29 mouse cellular contexts compared by ENCODE assay signal in the genomic region with DNA sequence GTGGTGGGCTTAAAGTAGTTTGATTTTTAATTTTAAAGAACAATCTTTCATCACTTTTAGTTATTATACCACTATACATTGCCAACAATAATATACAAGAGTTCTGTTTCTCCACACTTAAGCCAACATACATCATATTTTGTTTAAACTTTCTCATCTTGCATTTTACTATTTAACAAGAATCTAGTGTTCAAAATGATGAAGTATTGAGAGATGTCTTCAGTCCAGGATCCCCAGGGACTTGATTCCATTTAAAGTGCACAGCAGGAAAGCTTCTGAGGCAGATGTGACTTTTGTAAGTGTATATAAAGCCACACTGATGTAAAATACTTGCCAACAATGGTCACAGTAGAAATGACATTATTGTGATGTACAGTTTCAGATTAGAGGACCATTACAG. TPM values are rescaled to one million over a fixed set of nuclear protein-coding genes. Genes with fewer than 3 reads are reported as not detected.
"Had no signal": no experiment of that assay in that cellular context is flagged by ENCODE, and none has a peak within 500 bp of the region (broad histone marks: within the 10 kb centered on the region; RNA-seq: fewer than 3 reads in every experiment).

A gene (plus strand): TSS at position 301 of the 400 bp plus-strand sequence.

- DNase-seq: left cerebral cortex, postnatal 4 days; liver; liver, embryonic 13.5 days; liver, postnatal 0 days; lung, adult 18-20 months; lung, adult 2 months; lung, embryonic 14.5 days; lung, postnatal 10 days; lung, postnatal 14 days; lung, postnatal 36 days; lung, postnatal 4 days; midbrain, embryonic 14.5 days had no signal

- ATAC-seq: liver, embryonic 12.5 days; liver, postnatal 0 days; lung, postnatal 0 days; midbrain, embryonic 13.5 days; midbrain, embryonic 15.5 days; midbrain, embryonic 16.5 days had no signal

RNA-seq across cellular contexts. Expression of the gene that starts here (rescaled TPM):
- total RNA-seq: left cerebral cortex, adult 2 months; left cerebral cortex, adult 8-10 months; left cerebral cortex, postnatal 10 days; left cerebral cortex, postnatal 14 days; left cerebral cortex, postnatal 25 days; left cerebral cortex, postnatal 36 days; left cerebral cortex, postnatal 4 days; liver, adult 2 months; megakaryocyte progenitor cell, adult 5-6 weeks; megakaryocyte, adult 5-6 weeks; megakaryocyte-erythroid progenitor cell, adult 5-6 weeks; midbrain, postnatal 0 days; monocyte, adult 5-6 weeks had no signal
